Mouse (Mus musculus) bone marrow, adult 2 months (tissue): ENCODE measurements around the gene Sall2.

ENCODE experiments used
- CTCF ChIP-seq: fragments of 200-500 bp; IDR thresholded peaks from 2 replicates; pipeline ENCODE4 v1.5.1; 2011; ENCODE audit warnings: low read length, control low read depth; ENCODE audit not compliant: control insufficient read depth, insufficient read depth
- POLR2A ChIP-seq: fragments of 200-500 bp; IDR thresholded peaks from 2 replicates; pipeline ENCODE4 v1.6.1; 2011; ENCODE audit warnings: low read depth, mild to moderate bottlenecking, control low read depth, low read length, borderline replicate concordance; ENCODE audit not compliant: control insufficient read depth

DNA sequence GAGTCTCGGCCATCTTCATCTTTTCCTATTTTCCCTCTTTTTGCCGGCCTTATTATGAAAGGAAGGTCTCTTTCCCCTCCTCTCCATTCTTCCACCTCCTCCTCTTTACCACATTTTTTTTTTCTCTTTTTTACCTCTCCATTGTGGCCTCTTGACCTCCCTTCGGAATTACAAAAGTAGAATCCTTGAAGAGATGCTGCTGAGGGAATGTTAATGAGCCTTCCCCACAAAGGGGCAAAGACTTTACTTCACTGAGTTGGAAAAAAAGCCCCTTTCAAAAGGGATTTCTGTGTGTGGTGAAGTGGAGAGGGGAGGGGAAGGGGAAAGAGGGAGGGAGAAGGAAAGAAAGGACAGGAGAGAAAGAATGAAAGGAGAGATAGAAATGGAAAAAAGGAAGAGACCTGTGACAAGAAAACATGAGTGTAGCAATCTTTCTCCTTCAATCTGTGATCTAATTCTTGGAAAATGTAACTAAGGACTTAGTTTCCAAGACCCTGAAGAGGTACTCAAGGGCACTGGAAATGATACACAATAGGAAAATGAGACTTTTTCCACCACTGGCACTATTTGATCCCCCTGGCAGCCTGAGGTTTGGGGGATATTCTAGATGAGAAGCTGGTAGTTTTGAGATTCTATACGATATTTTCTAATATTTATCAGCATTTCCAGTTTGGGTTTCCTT lies 2.6 kb upstream of the Sall2 start:
- TF ChIP-seq CTCF, result no peak
- TF ChIP-seq POLR2A, result no peak
